Mouse (Mus musculus): ENCODE data around the gene Pold4.

Pold4 gene

GRCm38 (mm10) chr19:4231253-4232185, at the start of gene Pold4:
Pold4 (plus strand) TSS chr19:4231899.
- peak; percentile 99 for DNase-seq (ENCODE audit: low spot score)

DNA sequence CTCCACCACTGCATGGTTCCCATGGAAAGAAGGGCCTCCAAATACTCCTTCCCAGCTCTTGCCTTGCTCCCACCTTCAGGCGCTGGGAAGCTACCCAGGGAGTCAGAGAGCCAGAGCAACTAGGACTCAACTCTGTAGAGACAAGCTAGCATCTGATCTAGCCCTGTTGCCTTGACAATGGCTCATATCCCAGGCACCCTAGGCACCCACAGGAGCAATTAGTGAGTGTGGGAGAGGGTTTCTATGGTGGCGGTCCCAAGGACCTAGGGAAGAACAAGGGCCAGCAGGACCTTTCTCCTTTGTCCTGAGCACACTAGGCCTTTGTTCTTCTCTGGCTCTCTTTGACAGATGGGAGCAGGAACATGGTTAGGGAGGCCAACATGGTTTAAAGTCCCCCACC, 48.0 kb upstream of the Pold4 start:
- no peak for DNase-seq (ENCODE audit: low spot score)

DNA sequence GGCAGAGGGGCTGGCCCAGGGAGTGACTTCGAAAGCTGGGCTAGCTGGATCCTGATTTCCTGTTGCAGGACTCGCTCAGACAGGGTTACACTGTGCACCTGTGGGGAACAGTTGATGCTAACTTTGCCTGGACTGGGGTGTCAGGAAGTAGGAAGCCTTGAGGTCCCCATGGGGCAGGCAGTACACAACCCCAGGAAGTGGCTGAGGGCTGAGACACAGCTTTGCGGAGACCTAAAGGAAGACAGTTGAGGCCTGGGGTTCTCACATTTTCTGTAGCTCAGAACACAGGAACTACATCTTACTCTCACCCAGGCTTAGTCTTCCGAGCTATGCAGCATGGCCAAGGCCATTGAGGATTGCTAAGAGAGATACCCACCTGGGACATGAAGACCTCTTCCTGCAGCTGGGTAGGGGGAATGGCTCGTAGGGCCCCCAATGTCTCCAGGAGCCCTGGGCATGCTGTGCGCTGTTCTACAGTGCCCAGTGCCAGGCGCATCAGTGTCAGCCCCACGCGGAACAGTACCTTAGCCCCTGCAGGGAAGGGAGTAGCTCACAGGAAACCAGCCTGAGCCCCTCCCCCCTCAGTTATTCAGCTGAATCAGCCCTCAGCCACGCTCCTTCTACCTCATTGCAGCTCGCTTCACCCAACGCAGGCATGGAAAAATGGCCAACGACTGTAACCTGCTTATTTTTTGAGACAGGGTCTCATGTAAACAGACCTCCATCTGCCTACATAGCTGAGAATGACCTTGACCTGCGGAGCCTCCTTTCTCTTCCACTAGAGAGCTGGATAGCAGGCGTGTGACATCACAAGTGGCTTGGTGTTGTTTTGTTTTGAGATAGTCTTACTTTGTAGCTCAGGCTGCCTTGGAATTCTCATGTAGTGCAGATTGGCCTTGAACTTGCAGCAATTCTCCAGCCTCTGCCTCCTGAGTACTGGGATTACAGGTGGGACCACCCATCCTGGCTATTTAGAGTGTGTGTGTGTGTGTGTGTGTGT, 46.4 kb upstream of the Pold4 start:
- no peak for DNase-seq (ENCODE audit: low spot score)

GRCm38 (mm10) chr19:4187303-4187702, 44.4 kb upstream of the Pold4 start:
- DNase-seq (ENCODE audit: low spot score): no peak

DNA sequence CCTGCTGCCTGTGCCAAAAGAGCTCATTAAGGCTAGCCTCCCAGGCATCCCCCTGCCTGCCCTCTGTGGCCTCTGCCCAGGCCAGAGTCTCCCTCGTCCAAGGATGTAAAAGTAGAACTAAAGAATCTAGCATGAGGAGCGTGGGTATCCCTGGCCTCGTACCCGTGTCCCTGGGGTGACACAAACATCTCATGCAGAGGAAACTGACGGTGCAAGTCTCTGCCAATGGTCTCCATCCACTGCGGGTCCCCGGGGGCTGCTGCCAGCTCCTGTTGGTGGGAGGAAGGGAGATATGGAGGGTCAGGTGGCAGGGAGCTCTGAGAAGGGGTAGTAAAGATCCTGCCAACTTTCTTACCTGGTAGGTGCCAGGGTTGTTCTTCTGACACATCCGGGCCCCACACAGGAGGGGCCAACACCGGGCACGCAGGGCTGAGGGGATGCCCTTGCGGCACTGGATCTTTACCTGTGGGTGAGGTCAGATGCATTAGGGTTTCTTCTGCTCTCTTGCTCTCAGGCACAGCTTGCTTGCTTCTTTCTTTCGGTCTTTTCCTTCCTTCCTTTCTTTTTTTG, 42.6 kb upstream of the Pold4 start:
- no peak for DNase-seq (ENCODE audit: low spot score)

GRCm38 (mm10) chr19:4190831-4191334, 40.8 kb upstream of the Pold4 start, which contains the start of gene Tbc1d10c:
Tbc1d10c (minus strand) TSS chr19:4191284.
- no peak for DNase-seq (ENCODE audit: low spot score)

- peak; percentile 96 for DNase-seq (ENCODE audit: low spot score)
Measured at GRCm38 (mm10) chr19:4191528-4192250, 40.0 kb upstream of the Pold4 start, which contains the start of gene Ppp1ca. Ppp1ca (plus strand) TSS chr19:4192065.

- DNase-seq (ENCODE audit: low spot score): peak; percentile 44
Measured at GRCm38 (mm10) chr19:4192251-4192985, 39.3 kb upstream of the Pold4 start.

- no peak for DNase-seq (ENCODE audit: low spot score)
Measured at GRCm38 (mm10) chr19:4193129-4193528, 38.6 kb upstream of the Pold4 start.

DNA sequence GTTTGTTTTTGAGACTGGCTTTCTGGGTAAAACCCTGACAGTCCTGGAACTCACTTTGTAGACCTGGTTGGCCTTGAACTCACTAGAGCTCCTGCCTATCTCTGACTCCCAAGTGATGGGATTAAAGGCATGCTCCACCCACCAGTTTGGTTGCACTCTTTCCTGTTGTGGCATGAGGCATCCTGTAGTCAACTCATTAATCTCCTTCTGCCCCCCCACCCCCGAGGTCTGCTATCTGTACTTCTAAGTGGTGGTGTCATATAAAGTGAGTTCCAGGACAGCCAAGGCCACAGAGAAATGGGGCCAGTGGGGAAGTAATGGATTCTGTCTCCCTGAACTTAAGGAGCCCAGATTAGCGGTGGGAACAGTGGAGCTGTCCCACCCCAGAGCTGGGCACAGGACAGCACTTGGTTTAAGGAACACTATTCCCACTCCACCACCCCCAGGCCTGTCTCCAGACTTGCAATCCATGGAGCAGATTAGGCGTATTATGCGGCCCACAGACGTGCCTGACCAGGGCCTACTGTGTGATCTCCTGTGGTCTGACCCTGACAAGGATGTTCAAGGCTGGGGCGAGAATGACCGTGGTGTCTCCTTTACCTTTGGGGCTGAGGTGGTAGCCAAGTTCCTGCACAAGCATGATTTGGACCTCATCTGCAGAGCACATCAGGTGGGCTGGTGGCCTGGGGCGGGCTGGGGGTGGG, 37.5 kb upstream of the Pold4 start:
- DNase-seq (ENCODE audit: low spot score): no peak

DNA sequence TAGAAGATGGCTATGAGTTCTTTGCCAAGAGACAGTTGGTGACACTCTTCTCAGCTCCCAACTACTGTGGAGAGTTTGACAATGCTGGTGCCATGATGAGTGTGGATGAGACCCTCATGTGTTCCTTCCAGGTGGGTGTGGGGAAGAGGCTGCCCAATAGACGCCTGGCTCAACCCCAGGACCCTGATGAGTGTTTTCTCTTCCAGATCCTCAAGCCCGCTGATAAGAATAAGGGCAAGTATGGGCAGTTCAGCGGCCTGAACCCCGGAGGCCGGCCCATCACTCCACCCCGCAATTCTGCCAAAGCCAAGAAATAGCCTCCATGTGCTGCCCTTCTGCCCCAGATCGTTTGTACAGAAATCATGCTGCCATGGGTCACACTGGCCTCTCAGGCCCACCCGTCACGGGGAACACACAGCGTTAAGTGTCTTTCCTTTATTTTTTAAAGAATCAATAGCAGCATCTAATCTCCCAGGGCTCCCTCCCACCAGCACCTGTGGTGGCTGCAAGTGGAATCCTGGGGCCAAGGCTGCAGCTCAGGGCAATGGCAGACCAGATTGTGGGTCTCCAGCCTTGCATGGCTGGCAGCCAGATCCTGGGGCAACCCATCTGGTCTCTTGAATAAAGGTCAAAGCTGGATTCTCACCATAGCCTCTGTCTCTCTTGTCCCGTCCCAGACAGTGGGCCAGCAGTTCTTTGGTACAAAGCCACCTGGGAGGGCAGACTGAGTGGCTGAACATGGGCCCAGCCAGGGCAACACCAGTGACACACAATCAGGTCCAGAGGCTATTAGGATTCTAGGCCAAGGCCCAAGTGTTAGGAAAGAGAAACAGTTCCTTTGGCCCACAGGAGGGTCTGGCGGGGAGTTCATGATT, 36.7 kb upstream of the Pold4 start:
- DNase-seq (ENCODE audit: low spot score): peak; percentile 85

DNA sequence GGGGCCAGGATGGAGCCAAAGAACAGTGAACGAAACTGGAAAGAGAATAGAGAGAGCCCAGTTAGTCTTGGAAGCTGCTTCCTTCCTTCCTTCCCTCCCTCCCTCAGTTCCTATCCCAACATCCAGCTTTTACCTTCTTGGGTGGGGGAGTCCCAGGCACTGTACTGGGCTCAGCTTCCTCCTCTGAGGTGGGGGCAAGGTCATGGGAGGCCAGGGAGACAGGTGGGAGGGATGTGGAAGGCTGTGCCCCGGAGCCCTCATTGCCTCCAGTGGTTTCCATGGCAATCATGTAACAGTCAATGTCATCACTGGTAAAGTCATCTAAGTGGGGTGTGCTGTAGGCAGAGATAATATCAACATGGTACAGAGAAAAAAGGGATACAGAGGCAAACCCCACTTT, 35.7 kb upstream of the Pold4 start:
- DNase-seq (ENCODE audit: low spot score): no peak

GRCm38 (mm10) chr19:4196548-4196947, 35.2 kb upstream of the Pold4 start:
- peak; percentile 63 for DNase-seq (ENCODE audit: low spot score)

DNA sequence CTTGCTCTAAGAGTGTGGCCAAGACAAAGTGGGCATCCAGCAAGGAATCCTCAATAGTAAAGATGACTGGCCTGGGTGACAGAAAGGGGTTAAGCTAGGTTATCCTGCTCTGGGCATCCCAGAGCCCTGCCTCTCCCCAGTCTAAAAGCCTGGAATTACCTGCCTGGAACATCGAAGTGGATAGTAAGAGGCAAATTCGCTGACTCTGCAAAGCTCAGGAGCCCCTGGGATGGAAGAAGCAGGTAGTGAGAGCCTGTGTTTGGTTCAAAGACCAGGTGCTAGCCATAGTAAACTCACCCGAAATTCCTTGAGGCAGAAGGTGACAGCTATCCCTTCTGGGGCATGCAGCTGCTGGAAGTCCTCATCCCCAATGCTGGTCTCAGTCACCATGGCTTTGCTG, 34.5 kb upstream of the Pold4 start:
- DNase-seq (ENCODE audit: low spot score): no peak

DNA sequence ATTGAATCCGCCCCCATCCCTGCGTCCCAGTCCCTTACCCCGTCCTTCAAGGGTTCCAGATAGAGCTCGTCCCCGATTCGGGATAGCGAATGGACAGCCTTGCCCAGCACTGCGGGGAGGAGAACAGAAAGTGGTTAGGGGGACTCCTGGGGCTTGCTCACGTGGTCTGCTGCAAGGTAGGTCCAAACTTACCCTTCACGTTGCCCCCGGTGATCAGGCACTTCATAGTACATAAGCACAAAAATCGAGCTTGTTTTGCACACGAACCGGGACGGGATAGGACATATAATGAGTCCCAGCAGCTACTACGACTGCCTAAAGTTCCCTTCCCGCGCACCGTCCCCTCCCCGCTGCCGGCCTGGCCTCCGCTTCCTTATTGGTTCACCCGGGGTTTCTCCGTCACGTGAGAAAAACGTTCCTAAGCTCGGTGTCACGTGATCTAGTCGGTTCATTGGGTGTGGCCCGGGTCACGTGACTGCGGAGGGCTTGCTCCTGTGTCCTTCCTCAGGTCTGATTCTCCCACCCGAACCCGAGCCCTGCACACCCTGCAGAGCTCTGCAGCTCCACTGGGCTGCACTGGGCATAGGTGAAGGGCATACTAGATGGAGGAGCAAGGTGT, 30.3 kb upstream of the Pold4 start, which contains the start of gene Rad9a:
TSS of gene Rad9a (minus strand) at position 372 of the 619 bp plus-strand sequence.
- peak; percentile 98 for DNase-seq (ENCODE audit: low spot score)

GRCm38 (mm10) chr19:4202149-4202548, 29.6 kb upstream of the Pold4 start:
- DNase-seq (ENCODE audit: low spot score): no peak

DNA sequence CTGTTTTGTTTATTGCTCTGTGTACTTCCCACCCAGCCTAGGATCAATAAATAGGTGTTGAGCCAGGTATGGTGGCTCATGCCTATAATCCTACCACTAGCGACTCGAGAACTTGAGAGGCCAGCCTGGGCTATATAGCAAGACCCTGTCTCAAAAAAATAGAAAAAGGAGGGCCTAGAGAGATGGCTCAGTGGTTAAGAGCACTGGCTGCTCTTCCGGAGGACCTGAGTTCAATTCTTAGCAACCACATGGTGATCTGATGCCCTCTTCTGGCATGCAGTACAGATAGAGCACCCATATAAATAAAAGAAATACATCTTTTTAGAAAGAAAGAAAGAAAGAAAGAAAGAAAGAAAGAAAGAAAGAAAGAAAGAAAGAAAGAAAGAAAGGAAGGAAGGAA, 28.6 kb upstream of the Pold4 start:
- no peak for DNase-seq (ENCODE audit: low spot score)

DNA sequence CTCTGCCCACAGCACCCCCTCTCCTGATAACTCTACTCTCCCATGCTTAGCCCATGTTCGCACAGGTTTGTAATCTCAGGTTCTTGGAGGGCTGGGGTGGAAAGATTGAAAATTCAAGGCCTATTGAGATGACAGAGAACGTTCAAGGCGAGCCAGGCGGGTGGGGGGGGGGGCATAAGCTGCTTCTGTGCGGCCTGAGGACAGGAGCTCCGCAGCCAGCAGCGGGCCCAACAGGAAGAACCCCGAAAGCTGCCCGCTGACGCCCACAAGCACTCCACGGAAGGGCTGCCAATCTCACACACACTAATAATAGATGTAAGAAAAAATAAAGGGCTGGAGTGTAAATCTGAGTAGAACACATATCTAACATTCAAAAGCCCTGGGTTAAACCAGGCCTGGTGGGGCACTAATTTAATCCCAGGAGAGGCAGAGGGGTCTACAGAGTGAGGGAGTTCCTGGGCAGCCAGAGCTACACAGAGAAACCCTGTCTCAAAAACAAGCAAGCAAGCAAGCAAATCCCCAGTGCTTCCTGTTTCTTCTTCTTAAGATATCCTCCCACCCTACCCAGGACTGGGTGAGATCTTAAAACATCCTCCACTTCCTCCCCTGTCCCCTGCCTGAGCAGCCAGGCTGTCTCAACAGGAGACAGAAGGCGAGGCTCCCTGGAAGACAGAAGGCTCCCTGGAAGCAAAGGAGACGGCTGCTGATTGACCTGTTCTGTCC, 27.9 kb upstream of the Pold4 start:
- no peak for DNase-seq (ENCODE audit: low spot score)
